Mouse (Mus musculus) heart, embryonic 15.5 days (tissue): ENCODE measurements at regions not wholly inside any gene's neighbourhood (a gene's known extent, or its start where the extent isn't known, plus 50 kb on each side); places are given as distances from the start of the nearest gene placed in this dataset.

Experiments
- ATAC-seq: fragments of 200-750 bp; cut with Nextera tagmentation; replicated peaks from 2 replicates; pipeline ENCODE4 v1.8.0; 2017; ENCODE audit warnings: low read depth, moderate TSS enrichment; ENCODE audit not compliant: insufficient number of reproducible peaks, insufficient read depth, low FRiP score
- H3K27ac ChIP-seq: fragments of 300-500 bp; sonication (generic); 2 replicates; pipeline ENCODE4 v1.5.1; 2015; ENCODE audit warnings: mild to moderate bottlenecking, inconsistent platforms
- H3K27me3 ChIP-seq: fragments of 300-500 bp; sonication (generic); 2 replicates; pipeline ENCODE4 v1.6.1; 2015; ENCODE audit warnings: inconsistent platforms
- H3K36me3 ChIP-seq: fragments of 300-500 bp; sonication (generic); 2 replicates; pipeline ENCODE4 v1.6.1; 2015; ENCODE audit warnings: mild to moderate bottlenecking, inconsistent platforms
- H3K4me1 ChIP-seq: fragments of 300-500 bp; sonication (generic); replicated peaks from 2 replicates; pipeline ENCODE4 v1.6.1; 2015; ENCODE audit warnings: inconsistent platforms
- H3K4me2 ChIP-seq: fragments of 300-500 bp; sonication (generic); 2 replicates; pipeline ENCODE4 v1.6.1; 2015; ENCODE audit warnings: inconsistent platforms, mild to moderate bottlenecking, moderate library complexity
- H3K4me3 ChIP-seq: fragments of 300-500 bp; sonication (generic); 2 replicates; pipeline ENCODE4 v1.5.1; 2015; ENCODE audit warnings: mild to moderate bottlenecking, inconsistent platforms
- H3K9ac ChIP-seq: fragments of 300-500 bp; sonication (generic); 2 replicates; pipeline ENCODE4 v1.6.1; 2015; ENCODE audit warnings: mild to moderate bottlenecking, inconsistent platforms
- H3K9me3 ChIP-seq: fragments of 300-500 bp; sonication (generic); replicated peaks from 2 replicates; pipeline ENCODE4 v1.6.1; 2016; ENCODE audit warnings: inconsistent platforms
- WGBS: fragments of 180-500 bp; shearing (Covaris S2); methylation state at CpG from one replicate; pipeline ENCODE4 v1.1.7; 2015; ENCODE audit warnings: mixed read lengths; 5-methylcytosine and 5-hydroxymethylcytosine counted together

DNA sequence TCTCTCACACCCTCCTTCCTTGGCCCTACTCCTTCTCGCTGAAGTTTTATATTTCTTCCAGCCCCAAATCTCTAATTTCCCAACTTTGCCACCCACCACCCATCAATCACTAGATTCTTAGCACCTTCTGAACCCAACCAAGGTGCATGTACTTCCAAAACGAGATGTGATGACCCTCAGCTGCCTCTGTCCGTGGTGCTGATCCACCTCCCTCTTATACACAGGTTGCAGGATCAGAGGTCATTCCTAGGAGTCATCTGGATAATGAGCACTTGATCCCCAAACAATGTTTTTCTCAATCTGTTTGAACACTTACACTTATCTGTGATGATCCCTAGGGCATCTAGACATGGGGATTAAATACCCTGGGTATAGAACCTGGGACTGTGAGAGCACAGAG, 156.5 kb downstream of the Dhx35 start:
- H3K9me3 ChIP-seq = no peaks in the 10 kb centered on the region
- 35% methylated on average over 3 of the region's 3 CpGs for WGBS

DNA sequence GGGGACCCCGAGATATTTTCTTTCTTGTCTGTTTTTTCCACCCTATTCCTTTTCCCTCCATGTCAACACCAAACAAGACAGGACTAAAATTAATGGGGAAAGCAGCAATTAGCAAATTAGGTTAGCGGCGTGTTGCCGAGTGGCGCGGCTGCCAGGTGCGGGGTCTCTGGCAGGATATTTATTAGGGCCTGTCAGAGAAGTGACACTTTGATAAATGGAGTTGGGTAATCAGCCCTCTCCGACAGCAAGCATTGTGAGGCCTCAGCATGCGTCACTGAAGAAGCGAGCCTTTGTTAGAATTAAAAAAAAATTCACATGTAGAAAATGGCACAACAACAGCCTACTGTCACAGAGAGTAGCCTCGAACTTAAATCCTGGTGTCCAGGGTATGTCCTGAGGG, 162.3 kb downstream of the Dhx35 start:
- no peaks in the 10 kb centered on the region for H3K9me3 ChIP-seq
- 69% methylated on average over 11 of the region's 11 CpGs for WGBS

More for the DNA sequence above, 156.5 kb downstream of the Dhx35 start:
- Histone ChIP-seq H3K4me2 (no peak overlapping the region), H3K27me3 (no peaks in the 10 kb centered on the region), H3K4me3 (no peak overlapping the region), H3K9ac (no peak overlapping the region), H3K4me1 (no peaks in the 10 kb centered on the region), H3K36me3 (no peaks in the 10 kb centered on the region), H3K27ac (no peak overlapping the region)
- ATAC-seq = no peak

GRCm38 (mm10) chr2:158965003-158965665, 170.5 kb downstream of the Dhx35 start:
- WGBS = 53% methylated on average over 6 of the region's 6 CpGs
- Histone ChIP-seq H3K4me3 (no peak overlapping the region), H3K4me1 (no peaks in the 10 kb centered on the region), H3K27me3 (no peaks in the 10 kb centered on the region), H3K36me3 (no peaks in the 10 kb centered on the region), H3K27ac (no peak overlapping the region), H3K4me2 (no peak overlapping the region), H3K9me3 (no peaks in the 10 kb centered on the region), H3K9ac (no peak overlapping the region)
- ATAC-seq = no peak

More for the DNA sequence above, 162.3 kb downstream of the Dhx35 start:
- Histone ChIP-seq H3K27ac (no peak overlapping the region), H3K9ac (no peak overlapping the region), H3K36me3 (no peaks in the 10 kb centered on the region), H3K4me1 (no peaks in the 10 kb centered on the region), H3K27me3 (no peaks in the 10 kb centered on the region), H3K4me3 (no peak overlapping the region), H3K4me2 (no peak overlapping the region)
- ATAC-seq = no peak

DNA sequence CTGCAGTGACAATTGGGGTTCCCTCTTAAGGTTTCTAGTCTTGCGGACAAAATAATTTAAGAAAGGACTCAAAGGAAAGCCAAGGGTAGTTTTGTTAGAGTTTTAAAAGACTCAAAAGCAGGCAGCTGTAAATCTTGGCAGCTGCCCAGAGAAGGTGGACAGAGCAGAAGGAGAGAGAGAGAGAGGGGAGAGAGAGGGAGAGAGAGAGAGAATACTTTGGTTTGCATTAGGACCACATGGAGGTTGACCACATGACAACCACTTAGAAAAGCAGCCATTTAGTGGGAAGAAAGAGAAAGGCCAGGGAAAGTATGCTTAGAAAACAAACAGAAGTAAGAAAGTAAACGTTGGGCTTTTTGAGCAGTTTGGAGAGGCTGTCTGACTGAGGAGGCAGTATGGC, 177.6 kb downstream of the Dhx35 start:
- no peak for ATAC-seq

DNA sequence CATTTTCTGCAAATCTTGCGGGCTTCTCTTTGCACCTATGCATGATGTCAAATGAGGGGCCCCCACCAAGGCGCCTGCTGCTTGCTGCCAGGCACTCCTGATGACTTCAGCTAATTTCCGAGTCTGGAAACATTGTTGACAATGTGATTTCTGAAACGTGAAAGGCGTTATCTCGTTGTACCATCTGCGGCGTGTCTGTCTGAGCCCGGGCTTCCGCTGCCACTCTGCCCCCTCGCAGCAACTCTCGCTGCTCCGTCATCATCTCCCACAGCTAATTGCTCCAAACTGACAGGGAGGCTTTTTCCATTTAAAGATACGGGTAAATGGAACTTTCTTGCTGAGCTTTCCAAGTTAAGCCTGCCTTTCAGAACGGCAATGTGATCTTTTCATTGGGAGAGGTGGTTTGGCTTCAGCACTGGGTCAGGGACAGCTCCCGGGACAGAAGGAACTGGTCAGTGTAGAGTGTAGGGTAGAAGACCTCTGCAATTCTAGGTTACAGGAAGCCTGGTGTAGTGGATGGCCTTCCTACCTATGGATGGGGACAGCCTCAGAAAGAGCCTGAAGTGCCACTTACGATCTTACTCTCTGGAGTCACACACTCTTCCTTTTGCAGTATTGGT, 191.0 kb downstream of the Dhx35 start:
- ATAC-seq = no peak
- no peak overlapping the region for H3K9ac ChIP-seq
- H3K4me3 ChIP-seq = no peak overlapping the region
- no peaks in the 10 kb centered on the region for H3K36me3 ChIP-seq
- 64% methylated on average over 17 of the region's 17 CpGs for WGBS
- H3K4me2 ChIP-seq = no peak overlapping the region
- H3K27ac ChIP-seq = no peak overlapping the region
- H3K27me3 ChIP-seq = no peaks in the 10 kb centered on the region
- no peaks in the 10 kb centered on the region for H3K9me3 ChIP-seq
- no peaks in the 10 kb centered on the region for H3K4me1 ChIP-seq

More for the DNA sequence above, 177.6 kb downstream of the Dhx35 start:
- Histone ChIP-seq H3K9me3 (no peaks in the 10 kb centered on the region), H3K9ac (no peak overlapping the region), H3K36me3 (no peaks in the 10 kb centered on the region), H3K4me3 (no peak overlapping the region), H3K27me3 (no peaks in the 10 kb centered on the region), H3K27ac (no peak overlapping the region), H3K4me2 (no peak overlapping the region), H3K4me1 (no peaks in the 10 kb centered on the region)
- 59% methylated on average over 2 of the region's 2 CpGs for WGBS

DNA sequence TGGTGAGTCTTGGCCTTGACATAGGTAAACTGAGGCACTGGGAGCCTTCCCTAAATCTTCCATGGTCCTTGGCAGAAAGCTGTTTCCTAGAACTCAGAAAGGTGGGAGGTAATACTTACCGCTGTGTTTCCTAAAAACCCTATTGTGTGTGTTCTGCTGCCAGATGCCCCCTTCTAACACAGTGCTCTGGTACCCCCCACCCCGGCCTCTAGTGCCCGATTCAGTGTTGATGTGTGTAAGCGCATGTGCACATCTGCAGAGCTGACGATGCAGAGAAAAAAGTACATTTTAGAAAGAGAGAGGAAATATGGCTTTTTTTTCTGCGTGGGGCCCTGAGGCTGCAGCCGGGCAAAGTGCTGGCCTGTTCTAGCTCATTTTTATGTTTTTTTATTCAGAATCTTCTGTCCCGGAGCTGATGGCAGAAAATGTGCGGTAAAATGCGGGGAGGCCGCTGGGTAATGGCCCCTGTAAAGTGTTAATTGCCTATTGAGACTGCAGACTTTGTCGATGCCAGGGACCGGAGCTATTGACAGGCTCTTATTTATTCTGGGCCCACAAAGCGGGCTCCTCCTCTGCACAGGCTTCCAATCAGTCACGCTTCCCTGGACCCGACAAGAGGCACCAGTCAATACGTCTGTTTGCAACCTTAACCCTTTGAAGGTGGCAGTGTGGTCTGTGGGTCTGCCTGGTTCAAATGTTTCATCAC, 208.0 kb downstream of the Dhx35 start:
- Histone ChIP-seq H3K27ac (no peak overlapping the region), H3K4me2 (no peak overlapping the region), H3K9ac (no peak overlapping the region), H3K9me3 (no peaks in the 10 kb centered on the region), H3K4me1 (no peaks in the 10 kb centered on the region), H3K4me3 (no peak overlapping the region), H3K36me3 (no peaks in the 10 kb centered on the region), H3K27me3 (no peaks in the 10 kb centered on the region)
- 55% methylated on average over 17 of the region's 17 CpGs for WGBS
- ATAC-seq = no peak

DNA sequence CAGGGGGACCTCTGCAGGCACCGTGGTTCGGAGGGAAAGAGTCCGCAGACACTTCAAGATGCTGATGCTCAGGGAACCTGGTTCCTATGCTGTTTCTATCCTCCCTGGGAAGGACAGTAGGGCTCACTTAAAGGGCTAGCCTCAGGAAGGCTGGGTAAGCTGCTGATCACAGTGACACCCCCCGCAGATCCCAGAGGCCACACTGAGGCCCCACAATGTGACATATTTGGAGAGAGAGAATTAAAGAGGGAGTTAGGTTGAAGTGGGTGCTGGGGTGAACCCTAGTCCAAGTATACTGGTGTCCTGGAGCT, 208.5 kb downstream of the Dhx35 start:
- H3K27me3 ChIP-seq = no peaks in the 10 kb centered on the region
- WGBS = 68% methylated on average over 4 of the region's 4 CpGs
- no peaks in the 10 kb centered on the region for H3K9me3 ChIP-seq
- ATAC-seq = no peak
- H3K27ac ChIP-seq = no peak overlapping the region
- no peak overlapping the region for H3K9ac ChIP-seq
- H3K36me3 ChIP-seq = no peaks in the 10 kb centered on the region
- no peaks in the 10 kb centered on the region for H3K4me1 ChIP-seq
- H3K4me3 ChIP-seq = no peak overlapping the region
- no peak overlapping the region for H3K4me2 ChIP-seq

- Histone ChIP-seq H3K9ac (no peak overlapping the region), H3K9me3 (no peaks in the 10 kb centered on the region), H3K4me1 (no peaks in the 10 kb centered on the region), H3K27me3 (no peaks in the 10 kb centered on the region), H3K36me3 (no peaks in the 10 kb centered on the region), H3K4me3 (no peak overlapping the region), H3K4me2 (no peak overlapping the region), H3K27ac (no peak overlapping the region)
- WGBS = 68% methylated on average over 9 of the region's 9 CpGs
- no peak for ATAC-seq
Observed at GRCm38 (mm10) chr2:159004417-159004816, 209.8 kb downstream of the Dhx35 start.

DNA sequence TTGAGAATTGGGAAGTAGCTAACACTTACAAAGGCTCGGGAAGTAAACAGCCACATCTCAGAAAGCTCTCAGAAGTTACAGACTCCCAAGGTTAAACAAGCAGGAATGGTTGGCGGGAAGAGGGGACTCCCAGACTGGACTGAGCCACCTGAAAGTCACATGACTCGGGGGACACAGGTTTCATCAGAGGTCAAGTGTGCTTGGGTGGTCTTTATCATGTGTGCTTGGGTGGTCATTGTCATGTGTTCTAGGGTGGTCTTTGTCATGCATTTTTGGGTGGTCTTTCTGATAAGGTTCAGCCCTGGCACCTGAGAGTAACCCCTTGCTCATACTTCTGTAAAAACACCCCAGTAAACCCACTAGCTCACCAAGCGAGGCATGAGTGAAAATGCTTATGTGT, 218.1 kb downstream of the Dhx35 start:
- no peak for ATAC-seq
- Histone ChIP-seq H3K9ac (no peak overlapping the region), H3K4me2 (no peak overlapping the region), H3K9me3 (no peaks in the 10 kb centered on the region), H3K27me3 (no peaks in the 10 kb centered on the region), H3K4me3 (no peak overlapping the region), H3K36me3 (no peaks in the 10 kb centered on the region), H3K4me1 (no peaks in the 10 kb centered on the region), H3K27ac (no peak overlapping the region)
- WGBS = 81% methylated on average over 4 of the region's 4 CpGs

- no peak for ATAC-seq
- H3K9me3 ChIP-seq = no peaks in the 10 kb centered on the region
- H3K4me3 ChIP-seq = no peak overlapping the region
- no peaks in the 10 kb centered on the region for H3K36me3 ChIP-seq
- H3K4me2 ChIP-seq = no peak overlapping the region
- WGBS = 75% methylated on average over 8 of the region's 8 CpGs
- no peaks in the 10 kb centered on the region for H3K4me1 ChIP-seq
- H3K9ac ChIP-seq = no peak overlapping the region
- no peaks in the 10 kb centered on the region for H3K27me3 ChIP-seq
- no peak overlapping the region for H3K27ac ChIP-seq
Observed at GRCm38 (mm10) chr2:159014553-159014952, 219.9 kb downstream of the Dhx35 start.

DNA sequence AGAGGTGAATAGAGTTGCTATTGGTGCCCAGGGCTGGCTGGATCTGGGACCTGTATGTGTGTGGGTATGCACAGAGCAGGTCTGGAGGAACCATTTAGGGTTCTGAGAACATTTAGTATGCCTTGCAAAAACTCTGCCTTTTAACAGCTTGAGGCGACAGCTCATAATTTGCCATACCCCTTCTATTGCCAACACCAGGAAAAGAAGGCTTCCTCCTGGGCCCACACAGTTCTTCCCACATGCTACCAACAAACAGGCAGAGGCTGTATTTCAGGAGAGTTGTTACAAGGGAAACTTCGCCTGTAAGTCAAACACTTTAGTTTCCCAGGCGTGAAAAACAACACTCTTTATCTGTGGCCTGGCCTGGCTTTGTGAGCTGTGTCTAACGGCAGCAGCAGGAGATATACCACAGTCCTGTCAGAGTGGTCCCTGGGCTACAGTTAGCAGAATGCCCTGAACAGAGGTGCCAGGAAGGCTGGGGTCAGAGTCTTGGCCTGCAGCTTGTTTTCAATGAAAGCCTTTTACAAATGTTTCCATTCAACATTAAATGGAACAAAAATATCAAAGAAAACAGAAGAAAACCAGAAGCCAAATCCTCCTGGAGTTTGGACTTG, 225.4 kb downstream of the Dhx35 start:
- Histone ChIP-seq H3K9me3 (no peaks in the 10 kb centered on the region), H3K36me3 (no peaks in the 10 kb centered on the region), H3K27me3 (no peaks in the 10 kb centered on the region), H3K4me3 (no peak overlapping the region), H3K4me2 (no peak overlapping the region), H3K27ac (peak overlapping the region; percentile 36), H3K4me1 (0 out of 2 replicates have a peak, but pooled peaks cover 6% of the 10 kb centered on the region), H3K9ac (no peak overlapping the region)
- peak; percentile 80; the same call in 1 of the 2 replicates for ATAC-seq
- WGBS = 31% methylated on average over 4 of the region's 4 CpGs
